Mouse (Mus musculus) G1E (cell line): ENCODE results near the gene P2ry12. TPM values are rescaled to one million over a fixed set of nuclear protein-coding genes. Genes with fewer than 3 reads are reported as not detected.

Source experiments
- ATAC-seq: 2 replicates; pipeline ENCODE4 v1.8.0; 2016; ENCODE audit warnings: mild to moderate bottlenecking; ENCODE audit not compliant: insufficient number of reproducible peaks, poor library complexity, low FRiP score, severe bottlenecking; ENCODE audit errors: extremely low read depth
- DNase-seq: peaks from one replicate; pipeline ENCODE4 v3.0.0; 2012; ENCODE audit warnings: low spot score
- H3K27me3 ChIP-seq: 2 replicates; pipeline ENCODE4 v1.6.1; 2012; ENCODE audit warnings: mild to moderate bottlenecking, low read length, inconsistent platforms; ENCODE audit not compliant: insufficient read depth
- H3K36me3 ChIP-seq: replicated peaks from 2 replicates; pipeline ENCODE3; 2012; ENCODE audit warnings: mild to moderate bottlenecking, inconsistent platforms
- H3K4me1 ChIP-seq: 2 replicates; pipeline ENCODE4 v1.6.1; 2012; ENCODE audit warnings: low read depth, low read length, inconsistent platforms, mixed read lengths; ENCODE audit not compliant: insufficient read depth
- H3K4me3 ChIP-seq: 2 replicates; pipeline ENCODE4 v1.5.1; 2012; ENCODE audit warnings: low read depth, mild to moderate bottlenecking, inconsistent platforms, low read length, moderate library complexity, mixed read lengths
- H3K9me3 ChIP-seq: replicated peaks from 2 replicates; pipeline ENCODE4 v1.6.1; 2012; ENCODE audit warnings: inconsistent platforms
- CTCF ChIP-seq: IDR thresholded peaks from 2 replicates; pipeline ENCODE4 v1.5.1; 2012; ENCODE audit warnings: low read depth, low read length, inconsistent platforms, mixed read lengths
- GATA1 ChIP-seq: IDR thresholded peaks from 2 replicates; pipeline ENCODE4 v1.6.1; 2012; ENCODE audit warnings: borderline replicate concordance, low read length, inconsistent platforms, mixed read lengths
- GATA2 ChIP-seq: IDR thresholded peaks from 2 replicates; pipeline ENCODE4 v1.6.1; 2012; ENCODE audit warnings: low read depth, low read length, inconsistent platforms, borderline replicate concordance
- POLR2AphosphoS5 ChIP-seq: IDR thresholded peaks from 2 replicates; pipeline ENCODE4 v1.6.1; 2012; ENCODE audit warnings: low read depth, low read length, inconsistent platforms; ENCODE audit not compliant: insufficient replicate concordance
- TAL1 ChIP-seq: conservative IDR thresholded peaks from 2 replicates; pipeline ENCODE4 v1.6.1; 2012; ENCODE audit warnings: low read depth, low read length, inconsistent platforms, mixed read lengths
- polyA plus RNA-seq: library from polyadenylated mRNA; stranded (reverse); fragments of >175 nt; gene quantifications from 2 replicates; pipeline ENCODE4 v1.2.3, GENCODE M21; 2012
- total RNA-seq, 2 experiments: library from RNA; stranded (forward) in 1 of 2; stranded (reverse) in 1 of 2; fragments of 200-1000 nt in 1 of 2; fragments of >200 nt in 1 of 2; fragmentation: Nextera tagmentation in 1 of 2; gene quantifications; 2 replicates each; pipeline ENCODE4 v1.2.3; 2014 to 2017

Gene P2ry12
- total and polyA plus RNA-seq, 3 experiments: 0.22 TPM; not detected in 2

DNA sequence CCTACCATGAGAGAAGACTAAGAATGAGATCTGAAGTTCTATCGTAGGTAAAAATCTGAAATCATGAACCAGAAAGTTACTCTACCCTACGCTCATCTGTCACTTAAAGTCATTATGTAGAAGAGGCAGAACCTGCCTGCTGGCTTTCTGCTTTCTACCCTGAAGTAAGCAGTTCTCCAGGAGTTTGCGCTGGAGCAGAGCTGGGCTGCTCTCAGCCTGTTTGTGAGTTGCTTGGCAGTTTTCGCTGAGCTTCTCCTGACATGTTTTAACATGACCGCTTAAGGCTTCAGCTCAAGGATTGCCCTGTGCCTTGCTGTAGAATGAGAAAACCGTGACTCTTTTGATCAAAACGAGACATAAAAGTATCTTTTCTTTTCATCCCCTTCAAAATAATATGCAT, 68.6 kb downstream of the P2ry12 start:
- no peak for TF ChIP-seq CTCF
- no peak for TF ChIP-seq TAL1
- Histone ChIP-seq H3K4me1 (no peaks in the 10 kb centered on the region), H3K4me3 (no peak overlapping the region), H3K36me3 (no peaks in the 10 kb centered on the region), H3K9me3 (no peaks in the 10 kb centered on the region), H3K27me3 (0 out of 2 replicates have a peak, but pooled peaks cover 3% of the 10 kb centered on the region)
- DNase-seq: no peak
- no peak for ATAC-seq

DNA sequence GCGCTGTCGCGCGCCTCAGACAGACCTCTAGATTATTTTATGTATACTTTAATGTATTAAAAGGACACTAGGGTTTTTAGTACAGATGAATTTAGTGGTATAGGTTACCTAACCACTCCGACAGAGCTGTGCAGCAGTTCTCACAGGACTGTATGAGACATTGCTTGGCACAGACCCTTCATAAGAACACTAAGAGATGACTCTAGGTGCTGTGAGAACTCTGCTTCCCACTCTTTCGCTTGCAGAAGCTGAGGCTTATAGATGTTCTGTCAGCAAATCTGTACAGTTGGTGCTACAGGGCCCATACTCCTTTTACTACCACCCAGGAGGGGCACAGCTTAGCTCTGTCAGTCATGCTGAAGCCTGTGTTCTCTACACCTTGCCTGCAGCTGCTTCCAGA, 71.0 kb downstream of the P2ry12 start:
- ATAC-seq: no peak
- TF ChIP-seq GATA1 (no peak), TAL1 (no peak), CTCF (no peak), GATA2 (no peak), POLR2AphosphoS5 (no peak)
- DNase-seq: no peak
- no peaks in the 10 kb centered on the region for H3K4me1 ChIP-seq
- H3K27me3 ChIP-seq: 0 out of 2 replicates have a peak, but pooled peaks cover 3% of the 10 kb centered on the region
- no peak overlapping the region for H3K4me3 ChIP-seq
- H3K36me3 ChIP-seq: no peaks in the 10 kb centered on the region
- no peaks in the 10 kb centered on the region for H3K9me3 ChIP-seq

DNA sequence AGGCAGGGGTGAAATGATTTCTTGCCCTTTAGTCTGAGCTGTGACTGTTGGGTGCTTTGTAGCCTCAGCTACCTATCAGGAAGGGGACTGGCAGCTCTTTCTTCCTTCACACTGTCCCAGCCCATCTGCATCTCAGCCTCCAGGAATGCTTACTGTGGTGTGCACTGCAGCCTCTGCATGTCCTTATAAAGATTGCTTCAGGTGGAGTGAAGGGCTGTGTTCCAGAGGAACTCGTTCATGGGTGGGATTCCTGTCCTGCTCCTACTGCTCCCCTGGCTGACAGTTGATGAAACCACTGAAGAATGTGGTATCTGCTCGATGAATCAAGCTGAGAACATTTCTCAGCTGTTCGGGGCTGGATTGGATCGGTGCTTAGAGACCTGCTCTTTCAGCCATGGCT, 75.3 kb downstream of the P2ry12 start:
- Histone ChIP-seq H3K36me3 (no peaks in the 10 kb centered on the region), H3K27me3 (0 out of 2 replicates have a peak, but pooled peaks cover 3% of the 10 kb centered on the region), H3K4me1 (no peaks in the 10 kb centered on the region), H3K9me3 (no peaks in the 10 kb centered on the region), H3K4me3 (no peak overlapping the region)
- ATAC-seq (no peak), DNase-seq (no peak)
- no peak for TF ChIP-seq TAL1
- TF ChIP-seq POLR2AphosphoS5: no peak
- no peak for TF ChIP-seq GATA2
- no peak for TF ChIP-seq GATA1
- no peak for TF ChIP-seq CTCF

DNA sequence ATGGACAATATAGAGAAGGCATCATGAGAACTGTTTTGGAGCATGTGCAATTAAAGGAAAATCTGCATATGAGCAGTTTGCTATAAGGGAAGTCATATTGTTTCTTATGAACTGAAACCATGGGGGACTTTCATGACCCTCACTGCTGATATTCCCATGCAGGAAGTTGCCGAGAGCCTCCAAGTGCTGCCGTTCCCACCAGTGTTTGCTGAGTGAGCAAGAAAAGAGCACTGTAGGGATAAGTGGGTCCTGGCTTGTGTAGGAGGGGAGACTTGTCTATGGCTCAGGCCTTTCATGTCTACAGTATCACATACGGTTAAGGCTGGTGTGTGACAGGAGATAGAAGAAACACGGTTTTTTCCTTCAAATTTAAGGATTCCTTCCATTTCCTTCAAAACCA, 77.0 kb downstream of the P2ry12 start:
- no peaks in the 10 kb centered on the region for H3K36me3 ChIP-seq
- TF ChIP-seq GATA1 (no peak), GATA2 (no peak), POLR2AphosphoS5 (no peak), CTCF (no peak), TAL1 (no peak)
- no peak for ATAC-seq

DNA sequence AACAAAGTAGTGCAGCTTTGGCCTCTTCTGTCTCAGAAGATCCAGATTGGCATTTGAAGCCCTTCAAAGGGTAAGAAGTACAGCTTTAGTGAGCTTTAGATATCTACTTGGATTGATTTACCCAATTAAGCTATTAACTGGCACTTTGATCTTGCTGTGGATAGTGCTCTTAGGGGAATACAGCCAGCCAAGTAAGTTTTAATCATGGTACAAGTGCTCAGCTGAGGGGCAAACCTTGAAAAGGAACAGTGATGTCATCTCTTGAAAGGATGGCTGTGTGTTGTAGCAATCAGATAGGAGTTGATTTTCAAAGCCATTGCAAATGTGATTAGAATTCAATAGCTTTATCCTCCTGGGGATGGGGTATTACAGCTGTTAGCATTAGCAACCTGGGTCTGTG, 80.5 kb downstream of the P2ry12 start:
- ATAC-seq (no peak), DNase-seq (no peak)
- H3K9me3 ChIP-seq: no peaks in the 10 kb centered on the region
- no peaks in the 10 kb centered on the region for H3K27me3 ChIP-seq
- no peak overlapping the region for H3K4me3 ChIP-seq
- no peaks in the 10 kb centered on the region for H3K4me1 ChIP-seq
- TF ChIP-seq TAL1 (no peak), POLR2AphosphoS5 (no peak), GATA1 (no peak), GATA2 (no peak), CTCF (no peak)
- no peaks in the 10 kb centered on the region for H3K36me3 ChIP-seq

More for the DNA sequence above, 77.0 kb downstream of the P2ry12 start:
- H3K9me3 ChIP-seq: no peaks in the 10 kb centered on the region
- no peak overlapping the region for H3K4me3 ChIP-seq
- H3K4me1 ChIP-seq: no peaks in the 10 kb centered on the region
- no peaks in the 10 kb centered on the region for H3K27me3 ChIP-seq
- no peak for DNase-seq

DNA sequence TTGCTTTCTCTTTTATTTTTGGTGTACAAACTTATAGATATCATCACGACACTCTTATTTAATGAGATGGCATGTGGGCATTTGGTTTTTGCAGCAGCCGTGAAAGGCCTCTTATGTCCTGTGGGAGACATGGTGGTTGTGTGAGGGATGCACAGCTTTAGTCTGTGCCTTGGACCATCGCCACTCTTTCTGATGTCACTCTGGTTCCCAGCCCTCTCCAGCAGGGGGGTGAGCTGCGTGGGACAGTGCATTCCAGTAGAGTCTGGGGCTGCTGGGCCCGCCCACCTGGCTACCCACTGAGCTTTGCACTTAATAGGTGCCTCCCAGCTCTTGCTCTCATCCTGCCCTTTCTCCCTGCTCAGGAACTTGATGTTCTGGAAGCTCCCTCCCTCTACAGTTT, 81.5 kb downstream of the P2ry12 start:
- DNase-seq (no peak), ATAC-seq (no peak)
- no peaks in the 10 kb centered on the region for H3K4me1 ChIP-seq
- no peak for TF ChIP-seq GATA1
- TF ChIP-seq TAL1: no peak
- TF ChIP-seq POLR2AphosphoS5: no peak
- TF ChIP-seq CTCF: no peak
- TF ChIP-seq GATA2: no peak
- no peaks in the 10 kb centered on the region for H3K9me3 ChIP-seq
- no peak overlapping the region for H3K4me3 ChIP-seq
- no peaks in the 10 kb centered on the region for H3K36me3 ChIP-seq
- H3K27me3 ChIP-seq: no peaks in the 10 kb centered on the region

DNA sequence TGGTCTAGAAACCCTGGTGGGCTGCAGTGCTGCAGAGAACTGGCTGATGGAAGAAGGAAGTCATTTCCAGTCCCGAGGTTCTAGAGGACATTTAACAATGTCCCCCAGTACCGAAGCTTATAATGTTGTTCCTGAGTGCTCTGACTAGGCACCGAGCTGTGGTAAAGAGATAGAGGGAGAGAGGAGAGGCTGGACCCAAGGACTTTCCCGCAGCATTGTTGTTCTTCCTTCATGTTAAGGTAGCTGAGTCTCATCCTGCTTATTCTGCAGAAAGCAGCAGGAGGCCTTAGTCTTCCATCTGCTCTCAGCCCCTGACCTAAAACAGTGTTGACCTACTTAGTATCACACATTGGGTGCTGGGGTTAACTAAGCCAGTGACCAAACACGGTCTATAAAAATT, 85.8 kb downstream of the P2ry12 start:
- ATAC-seq: no peak
- H3K36me3 ChIP-seq: no peaks in the 10 kb centered on the region
- no peaks in the 10 kb centered on the region for H3K27me3 ChIP-seq
- TF ChIP-seq POLR2AphosphoS5 (no peak), TAL1 (no peak), CTCF (no peak), GATA2 (no peak), GATA1 (no peak)
- no peak for DNase-seq
- H3K4me1 ChIP-seq: no peaks in the 10 kb centered on the region
- H3K9me3 ChIP-seq: no peaks in the 10 kb centered on the region
- no peak overlapping the region for H3K4me3 ChIP-seq
